Mouse (Mus musculus) bone marrow macrophage, adult 2 months (primary cell): ENCODE measurements around the gene Sox5.

Source experiments
- CTCF ChIP-seq: IDR thresholded peaks from 2 replicates; pipeline ENCODE4 v1.5.1; 2012; ENCODE audit warnings: low read depth, mild to moderate bottlenecking, low read length, moderate library complexity
- POLR2A ChIP-seq: IDR thresholded peaks from 2 replicates; pipeline ENCODE4 v1.6.1; 2012; ENCODE audit warnings: mild to moderate bottlenecking, low read depth, low read length, borderline replicate concordance

- no peak for TF ChIP-seq POLR2A
- no peak for TF ChIP-seq CTCF
Measured at GRCm38 (mm10) chr6:144329311-144329930, 452.4 kb downstream of the Sox5 start.
